ENCODE assay signal across 9 mouse cellular contexts in genomic region chr1:182506229-182506986, GRCm38 (mm10). TPM values are rescaled to one million over a fixed set of nuclear protein-coding genes. Genes with fewer than 3 reads are reported as not detected.
DNase-seq lines count a peak whose midpoint lies in the region; ATAC-seq and TF ChIP-seq lines count a peak whose summit lies in the region.
"Had no signal": no experiment of that assay in that cellular context is flagged by ENCODE, and none has a peak within 500 bp of the region (broad histone marks: within the 10 kb centered on the region; RNA-seq: fewer than 3 reads in every experiment).

No protein-coding gene starts in this region.

- peak; percentile 23; the same call in 1 of the 2 replicates for ATAC-seq in embryonic facial prominence, embryonic 14.5 days (ENCODE audit: low read depth)
- peak; percentile 96 for ATAC-seq in inflammation-experienced regulatory T-cells, adult 6 months
- ATAC-seq in forebrain, postnatal 0 days, result no peak

- TF ChIP-seq CTCF in CH12.LX (conservative IDR thresholded peaks at IDR 0.05 in 1 of 2, IDR thresholded peaks at IDR 0.05 in 1 of 2; ENCODE audit: low read depth in 2 of 2, low read length in 2 of 2), result peak in 1 of 2 experiments; percentile 81; a peak in 2 of 4 replicates
- peak; percentile 59 for TF ChIP-seq CTCF in lung, adult 2 months (IDR thresholded peaks at IDR 0.05; ENCODE audit: insufficient read depth, low read length)
- no peak for TF ChIP-seq CTCF in thymus, adult 2 months (IDR thresholded peaks at IDR 0.05; ENCODE audit: borderline replicate concordance, control insufficient read depth, extremely low read depth, insufficient read depth, low read length, poor library complexity)
- TF ChIP-seq CTCF in forebrain, postnatal 0 days (IDR thresholded peaks at IDR 0.05; ENCODE audit: low read depth), result no peak

- in situ Hi-C loops in CH12.LX (cut with MboI; ENCODE audit: low pct_ligation_motif_present, low pct_unique_long_range_greater_than_20kb, low sequenced_read_pairs), result loop anchor here (25.0 kb wide), 1 partner anchor 619 kb away; no protein-coding TSS in a partner anchor

- peak; percentile 79 for TF ChIP-seq RAD21 in CH12.LX (IDR thresholded peaks at IDR 0.05; ENCODE audit: low read depth, low read length)

- no peaks in the 10 kb centered on the region for H3K9me3 ChIP-seq in CH12.LX (replicated peaks; ENCODE audit: low read length)
- H3K9me3 ChIP-seq in embryonic facial prominence, embryonic 14.5 days (ENCODE audit: control insufficient read depth, low read length), result no peaks in the 10 kb centered on the region
- no peaks in the 10 kb centered on the region for H3K9me3 ChIP-seq in forebrain, postnatal 0 days (ENCODE audit: low read length)
- H3K9me3 ChIP-seq: hindbrain, embryonic 15.5 days had no signal

- peaks cover 28 to 33% of the 10 kb centered on the region in 2 experiments for H3K4me1 ChIP-seq in CH12.LX (ENCODE audit: control insufficient read depth in 1 of 2, insufficient read depth in 2 of 2)
- H3K4me1 ChIP-seq in embryonic facial prominence, embryonic 14.5 days (ENCODE audit: control insufficient read depth, insufficient read depth, low read length), result peaks cover 7% of the 10 kb centered on the region
- H3K4me1 ChIP-seq in lung, adult 2 months (ENCODE audit: control insufficient read depth, insufficient read depth, low read length), result peaks cover 44% of the 10 kb centered on the region
- H3K4me1 ChIP-seq in thymus, adult 2 months (replicated peaks; ENCODE audit: control insufficient read depth, insufficient read depth, low read length), result peaks cover 9% of the 10 kb centered on the region
- H3K4me1 ChIP-seq in forebrain, postnatal 0 days (ENCODE audit: insufficient read depth), result no peaks in the 10 kb centered on the region

- no peaks in the 10 kb centered on the region for H3K79me2 ChIP-seq in CH12.LX (replicated peaks; ENCODE audit: control insufficient read depth, extremely low read depth, insufficient read depth, poor library complexity, severe bottlenecking)

- no peak overlapping the region for H3K4me2 ChIP-seq in CH12.LX (ENCODE audit: insufficient read depth, low read depth, poor library complexity, severe bottlenecking)
- H3K4me2 ChIP-seq in embryonic facial prominence, embryonic 14.5 days (ENCODE audit: low read depth, low read length), result no peak overlapping the region
- no peak overlapping the region for H3K4me2 ChIP-seq in forebrain, postnatal 0 days (ENCODE audit: low read depth)
- H3K4me2 ChIP-seq: hindbrain, embryonic 15.5 days had no signal

- H3K27ac ChIP-seq in CH12.LX (ENCODE audit: insufficient read depth, low read depth), result peak overlapping the region; percentile 51; the same call in 1 of the 2 replicates
- peak overlapping the region; percentile 58; the same call in 1 of the 2 replicates for H3K27ac ChIP-seq in embryonic facial prominence, embryonic 14.5 days (replicated peaks; ENCODE audit: low read depth, low read length)
- peak overlapping the region; percentile 58; the same call in 1 of the 2 replicates for H3K27ac ChIP-seq in thymus, adult 2 months (ENCODE audit: control insufficient read depth, insufficient read depth, low read length)
- no peak overlapping the region for H3K27ac ChIP-seq in forebrain, postnatal 0 days (ENCODE audit: low read depth, low read length)
- H3K27ac ChIP-seq: hindbrain, embryonic 15.5 days had no signal

- no peak for TF ChIP-seq EP300 in CH12.LX (IDR thresholded peaks at IDR 0.05; ENCODE audit: low read length)

- no peak overlapping the region for H3K4me3 ChIP-seq in CH12.LX (replicated peaks in 1 of 3; ENCODE audit: low read depth in 2 of 3, low read length in 2 of 3, poor library complexity in 1 of 3)
- H3K4me3 ChIP-seq in embryonic facial prominence, embryonic 14.5 days (ENCODE audit: low read depth, low read length), result no peak overlapping the region
- no peak overlapping the region for H3K4me3 ChIP-seq in lung, adult 2 months (replicated peaks; ENCODE audit: extremely low read depth, low read depth, low read length)
- H3K4me3 ChIP-seq in thymus, adult 2 months (ENCODE audit: control insufficient read depth, insufficient read depth, low read length), result no peak overlapping the region
- H3K4me3 ChIP-seq in forebrain, postnatal 0 days (ENCODE audit: low read depth, low read length), result no peak overlapping the region
- H3K4me3 ChIP-seq: hindbrain, embryonic 15.5 days had no signal

- dilution Hi-C loops in CH12.LX (cut with MboI; ENCODE audit: extremely low pct_ligation_motif_present, extremely low pct_unique_long_range_greater_than_20kb, low sequenced_read_pairs), result no loop called here

- 56% methylated on average over 7 of the region's 7 CpGs for WGBS in embryonic facial prominence, embryonic 14.5 days
- 11% methylated on average over 7 of the region's 7 CpGs for WGBS in lung, adult 2 months
- WGBS in thymus, adult 2 months, result 55% methylated on average over 7 of the region's 7 CpGs
- 69% methylated on average over 7 of the region's 7 CpGs for WGBS in forebrain, postnatal 0 days

- peaks cover 13 to 31% of the 10 kb centered on the region in 2 experiments for H3K36me3 ChIP-seq in CH12.LX (replicated peaks in 1 of 2; ENCODE audit: control insufficient read depth in 1 of 2, insufficient read depth in 1 of 2, low read length in 1 of 2)
- peaks cover 44% of the 10 kb centered on the region for H3K36me3 ChIP-seq in embryonic facial prominence, embryonic 14.5 days (ENCODE audit: control insufficient read depth, insufficient read depth, low read length)
- no peaks in the 10 kb centered on the region for H3K36me3 ChIP-seq in thymus, adult 2 months (ENCODE audit: control insufficient read depth, insufficient read depth, low read length)
- H3K36me3 ChIP-seq in forebrain, postnatal 0 days (ENCODE audit: insufficient read depth), result peaks cover 30% of the 10 kb centered on the region

- no peaks in the 10 kb centered on the region for H3K27me3 ChIP-seq in CH12.LX (replicated peaks)
- H3K27me3 ChIP-seq in embryonic facial prominence, embryonic 14.5 days (replicated peaks; ENCODE audit: control insufficient read depth, insufficient read depth, low read length), result no peaks in the 10 kb centered on the region
- no peaks in the 10 kb centered on the region for H3K27me3 ChIP-seq in thymus, adult 2 months (ENCODE audit: control insufficient read depth, insufficient read depth, low read length)
- H3K27me3 ChIP-seq in forebrain, postnatal 0 days (ENCODE audit: insufficient read depth, low read length), result no peaks in the 10 kb centered on the region
- H3K27me3 ChIP-seq: hindbrain, embryonic 15.5 days had no signal

- DNase-seq in 3T3-L1 (ENCODE audit: low read depth, low spot score) (peak; percentile 93), CH12.LX (ENCODE audit: extremely low read depth) (peak; percentile 57)
- DNase-seq in embryonic facial prominence, embryonic 14.5 days (ENCODE audit: low spot score), result peak; percentile 80
- peak; percentile 59 for DNase-seq in lung, adult 2 months
- DNase-seq in thymus, adult 2 months, result peak; percentile 58
- DNase-seq in ovary, postnatal 14 days (ENCODE audit: low spot score), result no peak
- no peak for DNase-seq in forebrain, postnatal 0 days

- TF ChIP-seq POLR2A in CH12.LX (IDR thresholded peaks at IDR 0.05; ENCODE audit: low read depth, low read length), result no peak
- peak; percentile 52; the same call in 1 of the 2 replicates for TF ChIP-seq POLR2A in lung, adult 2 months (IDR thresholded peaks at IDR 0.05; ENCODE audit: borderline replicate concordance, extremely low read depth, low read depth, low read length)
- no peak for TF ChIP-seq POLR2A in thymus, adult 2 months (IDR thresholded peaks at IDR 0.05; ENCODE audit: control insufficient read depth, extremely low read depth, insufficient read depth, low read length, poor library complexity)

- H3K9ac ChIP-seq in CH12.LX (ENCODE audit: insufficient read depth, low read depth), result no peak overlapping the region; the same call in 1 of the 2 replicates
- no peak overlapping the region for H3K9ac ChIP-seq in embryonic facial prominence, embryonic 14.5 days (ENCODE audit: low read depth, low read length)
- no peak overlapping the region for H3K9ac ChIP-seq in forebrain, postnatal 0 days
- H3K9ac ChIP-seq: hindbrain, embryonic 15.5 days had no signal

TF ChIP-seq in CH12.LX, 34 proteins besides CTCF, POLR2A, EP300 and RAD21 (continues in another document):
- TF ChIP-seq ZNF384 (IDR thresholded peaks at IDR 0.05; ENCODE audit: low read depth, low read length) (no peak), ZKSCAN1 (IDR thresholded peaks at IDR 0.05; ENCODE audit: borderline replicate concordance, low read depth, low read length) (no peak), MYC (IDR thresholded peaks at IDR 0.05; ENCODE audit: low read depth, low read length) (0 out of 2 replicates have a peak, but pooled peaks have one; percentile 34), ETS1 (conservative IDR thresholded peaks at IDR 0.05; ENCODE audit: low read depth, low read length) (peak; percentile 63), SMC3 (IDR thresholded peaks at IDR 0.05; ENCODE audit: low read depth, low read length) (peak; percentile 80), JUND (conservative IDR thresholded peaks at IDR 0.05; ENCODE audit: low read depth, low read length) (peak; percentile 76), JUN (IDR thresholded peaks at IDR 0.05; ENCODE audit: insufficient read depth, low read depth, low read length) (peak; percentile 79), ELF1 (IDR thresholded peaks at IDR 0.05; ENCODE audit: low read depth, low read length) (no peak), KAT2A (IDR thresholded peaks at IDR 0.05; ENCODE audit: insufficient replicate concordance, low read length) (no peak)

RNA-seq across cellular contexts. Expression of gene Capn2, which starts 11.0 kb away (rescaled TPM):
- total RNA-seq in CH12.LX (2012; rRNA removed) (25.9 and 28.1 TPM in 2 replicates), CH12.LX (2014; rRNA removed) (10.9 and 12.5 TPM in 2 replicates)
- polyA plus RNA-seq in CH12.LX (2012; ENCODE audit: insufficient read length, low read depth), result 14.2 and 15.0 TPM in 2 replicates
- 115 and 117 TPM in 2 replicates for polyA plus RNA-seq in embryonic facial prominence, embryonic 14.5 days (2014; fragmentation: Nextera tagmentation; extraction: Ambion mirVana)
- polyA plus RNA-seq in inflammation-experienced regulatory T-cells, adult 6 months (2017; shearing (Covaris generic)), result 10 to 100 TPM; 24.1 to 68.6 (median 38.1) TPM
- 69.0 and 71.5 TPM in 2 replicates for polyA plus RNA-seq in lung, adult 2 months (2012; rRNA removed)
- 19.4 and 23.3 TPM in 2 replicates for polyA plus RNA-seq in thymus, adult 2 months (2012; rRNA removed)
- total RNA-seq in forebrain, postnatal 0 days (2014; rRNA removed), result 73.6 and 76.3 TPM in 2 replicates
- polyA plus RNA-seq in forebrain, postnatal 0 days (2015; fragmentation: Nextera tagmentation; extraction: Ambion mirVana), result 52.2 and 67.5 TPM in 2 replicates

RNA-seq across cellular contexts. Expression of gene Capn8, which starts 58.4 kb away (rescaled TPM):
- total RNA-seq in CH12.LX (2012; rRNA removed), result not detected in 2 replicates
- not detected in 2 replicates for total RNA-seq in CH12.LX (2014; rRNA removed)
- not detected in 2 replicates for polyA plus RNA-seq in CH12.LX (2012; ENCODE audit: insufficient read length, low read depth)
- 0.07 and 0.16 TPM in 2 replicates for polyA plus RNA-seq in embryonic facial prominence, embryonic 14.5 days (2014; fragmentation: Nextera tagmentation; extraction: Ambion mirVana)
- not detected for polyA plus RNA-seq in inflammation-experienced regulatory T-cells, adult 6 months (2017; shearing (Covaris generic))
- polyA plus RNA-seq in lung, adult 2 months (2012; rRNA removed), result 0.26 TPM in 2 replicates
- polyA plus RNA-seq in thymus, adult 2 months (2012; rRNA removed), result 0.08 and 0.12 TPM in 2 replicates
- not detected in 2 replicates for total RNA-seq in forebrain, postnatal 0 days (2014; rRNA removed)
- polyA plus RNA-seq in forebrain, postnatal 0 days (2015; fragmentation: Nextera tagmentation; extraction: Ambion mirVana), result 0.12 TPM in 1 of 2 replicates, not detected in the other
- polyA plus RNA-seq: hindbrain, embryonic 15.5 days had no signal

Comparison
In these comparisons a context has a peak if more than half of its experiments do, and no peak if none do; other contexts are left out.
1. DNase-seq: peak in 3T3-L1 (single experiment), CH12.LX (single experiment), embryonic facial prominence, embryonic 14.5 days (single experiment), lung, adult 2 months (single experiment) and thymus, adult 2 months (single experiment); none in ovary, postnatal 14 days (single experiment) and forebrain, postnatal 0 days (single experiment).